Mouse (Mus musculus): Measurements from ENCODE around the gene Dusp18. TPM values are rescaled to one million over a fixed set of nuclear protein-coding genes. Genes with fewer than 3 reads are reported as not detected.
A peak's percentile ranks its signal among the peaks of the same experiment; 100 is the strongest.

Gene Dusp18
- 10 to 100 TPM; 24.6 to 26.0 TPM for total RNA-seq (2021)
- long read RNA-seq, experiment 1, full-length matches to known transcripts, result 9 of 13 reads
- long read RNA-seq, experiment 1, partial matches to known transcripts, result 0 of 13 reads
- long read RNA-seq, experiment 1, other reads (novel, unspliced or antisense), result 4 of 13 reads
- long read RNA-seq, experiment 2, full-length matches to known transcripts, result 4 of 11 reads
- long read RNA-seq, experiment 2, partial matches to known transcripts, result 0 of 11 reads
- long read RNA-seq, experiment 2, other reads (novel, unspliced or antisense), result 7 of 11 reads

GRCm38 (mm10) chr11:3894406-3895281, at the start of gene Dusp18, which contains the start of gene 4921536K21Rik:
Gene Dusp18 (plus strand): TSS chr11:3895240.
Gene 4921536K21Rik (minus strand): TSS chr11:3895098.
- no peak for TF ChIP-seq CTCF (conservative IDR thresholded peaks at IDR 0.05)
- peak within 1 kb of the TSS; percentile 60 for H3K4me3 ChIP-seq
- H3K27ac ChIP-seq, result peak within 1 kb of the TSS; percentile 94
- DNase-seq (ENCODE audit: low spot score in 2 of 2), result peak; percentile 97 to 98

GRCm38 (mm10) chr11:3846351-3846750, 48.7 kb upstream of the Dusp18 start:
- peak overlapping the region; percentile 75 for H3K27ac ChIP-seq
- H3K4me3 ChIP-seq, result no peak overlapping the region
- no peak for TF ChIP-seq CTCF (conservative IDR thresholded peaks at IDR 0.05)
- no peak for DNase-seq (ENCODE audit: low spot score in 2 of 2)

- Histone ChIP-seq H3K27ac (peak overlapping the region; percentile 91), H3K4me3 (no peak overlapping the region)
- no peak for TF ChIP-seq CTCF (conservative IDR thresholded peaks at IDR 0.05)
- no peak for DNase-seq (ENCODE audit: low spot score in 2 of 2)
Measured at GRCm38 (mm10) chr11:3849469-3850314, 45.3 kb upstream of the Dusp18 start.

GRCm38 (mm10) chr11:3850315-3850614, 44.8 kb upstream of the Dusp18 start:
- no peak for TF ChIP-seq CTCF (conservative IDR thresholded peaks at IDR 0.05)
- peak overlapping the region; percentile 91 for H3K27ac ChIP-seq
- peak in 1 of 2 experiments; percentile 47 for DNase-seq (ENCODE audit: low spot score in 2 of 2)
- no peak overlapping the region for H3K4me3 ChIP-seq

GRCm38 (mm10) chr11:3850746-3851277, 44.2 kb upstream of the Dusp18 start:
- DNase-seq (ENCODE audit: low spot score in 2 of 2), result no peak
- H3K27ac ChIP-seq, result peak overlapping the region; percentile 91
- no peak for TF ChIP-seq CTCF (conservative IDR thresholded peaks at IDR 0.05)
- no peak overlapping the region for H3K4me3 ChIP-seq

- TF ChIP-seq CTCF (conservative IDR thresholded peaks at IDR 0.05), result no peak
- H3K4me3 ChIP-seq, result no peak overlapping the region
- peak overlapping the region; percentile 91 for H3K27ac ChIP-seq
- no peak for DNase-seq (ENCODE audit: low spot score in 2 of 2)
Measured at GRCm38 (mm10) chr11:3851872-3852271, 43.2 kb upstream of the Dusp18 start.

- no peak for TF ChIP-seq CTCF (conservative IDR thresholded peaks at IDR 0.05)
- no peak for DNase-seq (ENCODE audit: low spot score in 2 of 2)
- peak overlapping the region; percentile 81 for H3K27ac ChIP-seq
- no peak overlapping the region for H3K4me3 ChIP-seq
Measured at GRCm38 (mm10) chr11:3853031-3853430, 42.0 kb upstream of the Dusp18 start.

- H3K27ac ChIP-seq, result peak overlapping the region; percentile 81
- peak; percentile 87 to 88 for DNase-seq (ENCODE audit: low spot score in 2 of 2)
- H3K4me3 ChIP-seq, result no peak overlapping the region
- TF ChIP-seq CTCF (conservative IDR thresholded peaks at IDR 0.05), result no peak
Measured at GRCm38 (mm10) chr11:3853481-3854034, 41.5 kb upstream of the Dusp18 start.

GRCm38 (mm10) chr11:3854156-3854555, 40.9 kb upstream of the Dusp18 start:
- TF ChIP-seq CTCF (conservative IDR thresholded peaks at IDR 0.05), result no peak
- peak overlapping the region; percentile 81 for H3K27ac ChIP-seq
- DNase-seq (ENCODE audit: low spot score in 2 of 2), result no peak

GRCm38 (mm10) chr11:3855846-3856245, 39.2 kb upstream of the Dusp18 start:
- H3K4me3 ChIP-seq, result no peak overlapping the region
- peak overlapping the region; percentile 81 for H3K27ac ChIP-seq
- TF ChIP-seq CTCF (conservative IDR thresholded peaks at IDR 0.05), result no peak
- peak; percentile 50 to 67 for DNase-seq (ENCODE audit: low spot score in 2 of 2)

More at GRCm38 (mm10) chr11:3854156-3854555, 40.9 kb upstream of the Dusp18 start:
- H3K4me3 ChIP-seq, result no peak overlapping the region

- no peak for DNase-seq (ENCODE audit: low spot score in 2 of 2)
- no peak for TF ChIP-seq CTCF (conservative IDR thresholded peaks at IDR 0.05)
- no peak overlapping the region for H3K4me3 ChIP-seq
- H3K27ac ChIP-seq, result peak overlapping the region; percentile 20; the same call in 1 of the 2 replicates
Measured at GRCm38 (mm10) chr11:3857902-3858301, 37.1 kb upstream of the Dusp18 start.

GRCm38 (mm10) chr11:3859778-3860177, 35.3 kb upstream of the Dusp18 start:
- TF ChIP-seq CTCF (conservative IDR thresholded peaks at IDR 0.05), result no peak
- Histone ChIP-seq H3K4me3 (peak overlapping the region; percentile 72), H3K27ac (peak overlapping the region; percentile 36; the same call in 1 of the 2 replicates)
- no peak for DNase-seq (ENCODE audit: low spot score in 2 of 2)

Data from layer of hippocampus, adult 2 months (tissue).